Mouse (Mus musculus) forebrain, embryonic 14.5 days (tissue): Measurements from ENCODE around the gene Clcn1. TPM values are rescaled to one million over a fixed set of nuclear protein-coding genes. Genes with fewer than 3 reads are reported as not detected.

Experiments
- ATAC-seq: fragments of 200-750 bp; cut with Nextera tagmentation; 2 replicates; pipeline ENCODE4 v1.8.0; 2017; ENCODE audit warnings: mild to moderate bottlenecking, moderate library complexity
- DNase-seq: peaks from one replicate; pipeline ENCODE4 v3.0.0-alpha.2; 2015; ENCODE audit warnings: low spot score
- H3K27ac ChIP-seq: fragments of 300-500 bp; sonication (generic); 2 replicates; pipeline ENCODE4 v1.5.1; 2014; ENCODE audit warnings: low read depth, mild to moderate bottlenecking, control low read depth, low read length, moderate library complexity
- H3K27me3 ChIP-seq: fragments of 300-500 bp; sonication (generic); replicated peaks from 2 replicates; pipeline ENCODE4 v1.6.1; 2014; ENCODE audit warnings: low read length, control low read depth, mixed read lengths; ENCODE audit not compliant: control insufficient read depth, insufficient read depth
- H3K36me3 ChIP-seq: fragments of 300-500 bp; sonication (generic); 2 replicates; pipeline ENCODE4 v1.6.1; 2014; ENCODE audit warnings: low read length, control low read depth; ENCODE audit not compliant: control insufficient read depth, insufficient read depth
- H3K4me1 ChIP-seq: fragments of 300-500 bp; sonication (generic); 2 replicates; pipeline ENCODE4 v1.6.1; 2014; ENCODE audit warnings: antibody characterized with exemption, low read length, control low read depth; ENCODE audit not compliant: control insufficient read depth, insufficient read depth
- H3K4me2 ChIP-seq: fragments of 300-500 bp; sonication (generic); 2 replicates; pipeline ENCODE4 v1.6.1; 2014; ENCODE audit warnings: mild to moderate bottlenecking, control low read depth, low read length
- H3K4me3 ChIP-seq: fragments of 300-500 bp; sonication (generic); 2 replicates; pipeline ENCODE4 v1.5.1; 2014; ENCODE audit warnings: low read depth, low read length, control low read depth
- H3K9ac ChIP-seq: fragments of 300-500 bp; sonication (generic); 2 replicates; pipeline ENCODE4 v1.6.1; 2014; ENCODE audit warnings: mild to moderate bottlenecking, low read length, control low read depth, moderate library complexity
- H3K9me3 ChIP-seq: fragments of 300-500 bp; sonication (generic); replicated peaks from 2 replicates; pipeline ENCODE4 v1.6.1; 2016; ENCODE audit warnings: low read length, control low read depth, mixed read lengths; ENCODE audit not compliant: control insufficient read depth
- WGBS: fragments of 180-500 bp; shearing (Covaris S2); extraction: QIAGEN DNeasy Blood & Tissue Kit; methylation state at CpG from one replicate; pipeline ENCODE4 v1.1.7; 2014; 5-methylcytosine and 5-hydroxymethylcytosine counted together
- polyA plus RNA-seq: library from polyadenylated mRNA; unstranded; fragments of >200 nt; fragmentation: Nextera tagmentation; extraction: Ambion mirVana; gene quantifications from 2 replicates; pipeline ENCODE4 v1.2.1, GENCODE M21; 2014

The Clcn1 gene
- polyA plus RNA-seq, 1 experiment from 2014 or later = 1.3 TPM

- H3K27me3 ChIP-seq = no peaks in the 10 kb centered on the region
- ATAC-seq = no peak
- H3K27ac ChIP-seq = no peak overlapping the region
- H3K4me2 ChIP-seq = no peak overlapping the region
- no peak overlapping the region for H3K4me3 ChIP-seq
- no peak overlapping the region for H3K9ac ChIP-seq
- H3K4me1 ChIP-seq = no peaks in the 10 kb centered on the region
- H3K9me3 ChIP-seq = no peaks in the 10 kb centered on the region
- WGBS = 87% methylated on average over 9 of the region's 9 CpGs
- H3K36me3 ChIP-seq = no peaks in the 10 kb centered on the region
- no peak for DNase-seq
Observed at GRCm38 (mm10) chr6:42343361-42344120, 57.1 kb downstream of the Clcn1 start.

GRCm38 (mm10) chr6:42344255-42344654, 57.8 kb downstream of the Clcn1 start:
- H3K4me3 ChIP-seq = no peak overlapping the region
- no peak overlapping the region for H3K4me2 ChIP-seq
- no peaks in the 10 kb centered on the region for H3K4me1 ChIP-seq
- ATAC-seq (no peak), DNase-seq (no peak)
- H3K9me3 ChIP-seq = no peaks in the 10 kb centered on the region
- H3K27ac ChIP-seq = no peak overlapping the region
- H3K36me3 ChIP-seq = no peaks in the 10 kb centered on the region
- 89% methylated on average over 1 of the region's 1 CpGs for WGBS
- H3K27me3 ChIP-seq = no peaks in the 10 kb centered on the region
- no peak overlapping the region for H3K9ac ChIP-seq

GRCm38 (mm10) chr6:42348281-42349005, 62.0 kb downstream of the Clcn1 start:
- H3K4me2 ChIP-seq = peak overlapping the region; percentile 89
- WGBS = 28% methylated on average over 12 of the region's 12 CpGs
- no peak for DNase-seq
- peak overlapping the region; percentile 83; the same call in 1 of the 2 replicates for H3K4me3 ChIP-seq
- no peak overlapping the region; the same call in 1 of the 2 replicates for H3K9ac ChIP-seq
- H3K27me3 ChIP-seq = no peaks in the 10 kb centered on the region
- no peaks in the 10 kb centered on the region for H3K9me3 ChIP-seq
- H3K36me3 ChIP-seq = 0 out of 2 replicates have a peak, but pooled peaks cover 5% of the 10 kb centered on the region
- no peak for ATAC-seq
- no peak overlapping the region for H3K27ac ChIP-seq
- peaks cover 11% of the 10 kb centered on the region for H3K4me1 ChIP-seq

GRCm38 (mm10) chr6:42349006-42349425, 62.5 kb downstream of the Clcn1 start:
- peak overlapping the region; percentile 87 for H3K27ac ChIP-seq
- peak; percentile 49 for ATAC-seq
- peak overlapping the region; percentile 85 for H3K9ac ChIP-seq
- peaks cover 15% of the 10 kb centered on the region for H3K4me1 ChIP-seq
- H3K4me2 ChIP-seq = peak overlapping the region; percentile 89
- peak; percentile 72 for DNase-seq
- no peaks in the 10 kb centered on the region for H3K27me3 ChIP-seq
- H3K9me3 ChIP-seq = no peaks in the 10 kb centered on the region
- under 1% methylated on average over 11 of the region's 11 CpGs for WGBS
- H3K4me3 ChIP-seq = peak overlapping the region; percentile 83
- 0 out of 2 replicates have a peak, but pooled peaks cover 5% of the 10 kb centered on the region for H3K36me3 ChIP-seq

GRCm38 (mm10) chr6:42349426-42350020, 63.0 kb downstream of the Clcn1 start, which contains the start of gene Zyx:
Zyx (plus strand) TSS chr6:42349630.
- H3K9me3 ChIP-seq = no peaks in the 10 kb centered on the region
- H3K36me3 ChIP-seq = peaks cover 5% of the 10 kb centered on the region; the same call in 1 of the 2 replicates
- DNase-seq (peak; percentile 84), ATAC-seq (peak; percentile 89)
- peak within 1 kb of the TSS; percentile 89 for H3K4me2 ChIP-seq
- WGBS = under 1% methylated on average over 22 of the region's 36 CpGs
- H3K27ac ChIP-seq = peak within 1 kb of the TSS; percentile 87
- peaks cover 20% of the 10 kb centered on the region for H3K4me1 ChIP-seq
- H3K4me3 ChIP-seq = peak within 1 kb of the TSS; percentile 83
- no peaks in the 10 kb centered on the region for H3K27me3 ChIP-seq
- peak within 1 kb of the TSS; percentile 85 for H3K9ac ChIP-seq

- peak overlapping the region; percentile 83 for H3K4me3 ChIP-seq
- H3K4me1 ChIP-seq = peaks cover 20% of the 10 kb centered on the region
- H3K4me2 ChIP-seq = peak overlapping the region; percentile 89
- peaks cover 7% of the 10 kb centered on the region; the same call in 1 of the 2 replicates for H3K36me3 ChIP-seq
- WGBS = under 1% methylated on average over 59 of the region's 72 CpGs
- H3K9ac ChIP-seq = peak overlapping the region; percentile 85
- ATAC-seq (peak; percentile 49), DNase-seq (peak; percentile 77)
- H3K27ac ChIP-seq = peak overlapping the region; percentile 87
- H3K9me3 ChIP-seq = no peaks in the 10 kb centered on the region
- H3K27me3 ChIP-seq = no peaks in the 10 kb centered on the region
Observed at GRCm38 (mm10) chr6:42350021-42350967, 63.8 kb downstream of the Clcn1 start.

- WGBS = 47% methylated on average over 13 of the region's 13 CpGs
- Histone ChIP-seq H3K36me3 (peaks cover 15% of the 10 kb centered on the region), H3K9me3 (no peaks in the 10 kb centered on the region), H3K4me1 (peaks cover 20% of the 10 kb centered on the region), H3K9ac (peak overlapping the region; percentile 85), H3K27ac (no peak overlapping the region), H3K4me3 (peak overlapping the region; percentile 83), H3K4me2 (peak overlapping the region; percentile 89), H3K27me3 (no peaks in the 10 kb centered on the region)
- DNase-seq (no peak), ATAC-seq (no peak)
Observed at GRCm38 (mm10) chr6:42350968-42351775, 64.7 kb downstream of the Clcn1 start.
